ENCODE assay signal across 9 mouse cellular contexts in genomic region chr13:111397600-111398151, GRCm38 (mm10).
DNase-seq lines count a peak whose midpoint lies in the region; ATAC-seq and TF ChIP-seq lines count a peak whose summit lies in the region.
"Had no signal": no experiment of that assay in that cellular context is flagged by ENCODE, and none has a peak within 500 bp of the region (broad histone marks: within the 10 kb centered on the region; RNA-seq: fewer than 3 reads in every experiment).

No protein-coding gene starts in this region.

- TF ChIP-seq CTCF in kidney, postnatal 0 days (IDR thresholded peaks at IDR 0.05; ENCODE audit: low read depth), result no peak

- no peak overlapping the region for H3K4me3 ChIP-seq in kidney, postnatal 0 days (replicated peaks; ENCODE audit: low read depth, low read length)
- H3K4me3 ChIP-seq in embryonic facial prominence, embryonic 10.5 days, result no peak overlapping the region
- no peak overlapping the region for H3K4me3 ChIP-seq in liver, embryonic 12.5 days
- H3K4me3 ChIP-seq in midbrain, embryonic 14.5 days (replicated peaks; ENCODE audit: low read depth, low read length), result no peak overlapping the region
- H3K4me3 ChIP-seq: erythroblast, embryonic 14.5 days had no signal

- H3K9ac ChIP-seq in kidney, postnatal 0 days (ENCODE audit: low read depth, low read length), result no peak overlapping the region
- H3K9ac ChIP-seq in liver, embryonic 12.5 days, result no peak overlapping the region
- no peak overlapping the region for H3K9ac ChIP-seq in midbrain, embryonic 14.5 days (replicated peaks; ENCODE audit: low read length)

- no peaks in the 10 kb centered on the region for H3K36me3 ChIP-seq in kidney, postnatal 0 days (ENCODE audit: insufficient read depth, low read length)
- no peaks in the 10 kb centered on the region for H3K36me3 ChIP-seq in embryonic facial prominence, embryonic 10.5 days (replicated peaks)
- H3K36me3 ChIP-seq in liver, embryonic 12.5 days, result no peaks in the 10 kb centered on the region
- H3K36me3 ChIP-seq in midbrain, embryonic 14.5 days (ENCODE audit: control insufficient read depth, insufficient read depth, low read length), result no peaks in the 10 kb centered on the region

- peaks cover 11% of the 10 kb centered on the region; the same call in 1 of the 2 replicates for H3K4me1 ChIP-seq in kidney, postnatal 0 days (replicated peaks; ENCODE audit: insufficient read depth, low read length)
- H3K4me1 ChIP-seq in embryonic facial prominence, embryonic 10.5 days, result peaks cover 14% of the 10 kb centered on the region
- H3K4me1 ChIP-seq in liver, embryonic 12.5 days, result peaks cover 13% of the 10 kb centered on the region; the same call in 1 of the 2 replicates
- H3K4me1 ChIP-seq in midbrain, embryonic 14.5 days (ENCODE audit: control insufficient read depth, insufficient read depth, low read length), result no peaks in the 10 kb centered on the region

- no peaks in the 10 kb centered on the region for H3K9me3 ChIP-seq in kidney, postnatal 0 days (replicated peaks; ENCODE audit: low read length)
- no peaks in the 10 kb centered on the region for H3K9me3 ChIP-seq in embryonic facial prominence, embryonic 10.5 days
- no peaks in the 10 kb centered on the region for H3K9me3 ChIP-seq in liver, embryonic 12.5 days (replicated peaks)
- H3K9me3 ChIP-seq in midbrain, embryonic 14.5 days (ENCODE audit: control insufficient read depth, low read length), result no peaks in the 10 kb centered on the region

- H3K27ac ChIP-seq in kidney, postnatal 0 days, result no peak overlapping the region
- H3K27ac ChIP-seq in embryonic facial prominence, embryonic 10.5 days (replicated peaks), result no peak overlapping the region
- no peak overlapping the region for H3K27ac ChIP-seq in liver, embryonic 12.5 days
- H3K27ac ChIP-seq in midbrain, embryonic 14.5 days (replicated peaks; ENCODE audit: low read depth, low read length), result no peak overlapping the region

- peak; percentile 71 for ATAC-seq in kidney, postnatal 0 days (replicated peaks; ENCODE audit: low FRiP score, low read depth)
- ATAC-seq in liver, embryonic 12.5 days, result peak; percentile 81
- ATAC-seq in midbrain, embryonic 14.5 days (ENCODE audit: low FRiP score, low TSS enrichment), result no peak

- DNase-seq in kidney, postnatal 0 days (ENCODE audit: low spot score), result peak; percentile 54
- no peak for DNase-seq in kidney, postnatal 36 days
- DNase-seq in embryonic facial prominence, embryonic 10.5 days (ENCODE audit: low spot score), result peak; percentile 17
- peak; percentile 9 for DNase-seq in midbrain, embryonic 14.5 days
- DNase-seq in right cerebral cortex, adult 2 months (ENCODE audit: low spot score in 2 of 2), result no peak
- no peak for DNase-seq in urinary bladder, postnatal 25 days (ENCODE audit: low spot score)
- DNase-seq: left cerebral cortex, postnatal 4 days had no signal

- 21% methylated on average over 5 of the region's 5 CpGs for WGBS in kidney, postnatal 0 days
- WGBS in embryonic facial prominence, embryonic 10.5 days, result 37% methylated on average over 5 of the region's 5 CpGs
- 28% methylated on average over 5 of the region's 5 CpGs for WGBS in liver, embryonic 12.5 days (ENCODE audit: insufficient replicate concordance)
- 36% methylated on average over 5 of the region's 5 CpGs for WGBS in midbrain, embryonic 14.5 days

- no peaks in the 10 kb centered on the region for H3K27me3 ChIP-seq in kidney, postnatal 0 days (ENCODE audit: insufficient read depth, low read length)
- H3K27me3 ChIP-seq in embryonic facial prominence, embryonic 10.5 days (replicated peaks; ENCODE audit: low read depth, poor library complexity, severe bottlenecking), result no peaks in the 10 kb centered on the region
- H3K27me3 ChIP-seq in liver, embryonic 12.5 days (replicated peaks), result no peaks in the 10 kb centered on the region
- no peaks in the 10 kb centered on the region for H3K27me3 ChIP-seq in midbrain, embryonic 14.5 days (ENCODE audit: control insufficient read depth, insufficient read depth, low read length)

- H3K4me2 ChIP-seq in kidney, postnatal 0 days (ENCODE audit: low read length), result no peak overlapping the region
- peak overlapping the region; percentile 22 for H3K4me2 ChIP-seq in liver, embryonic 12.5 days
- no peak overlapping the region for H3K4me2 ChIP-seq in midbrain, embryonic 14.5 days (ENCODE audit: low read length)

Comparison
In these comparisons a context has a peak if more than half of its experiments do, and no peak if none do; other contexts are left out.
1. DNase-seq: peak in kidney, postnatal 0 days (single experiment), embryonic facial prominence, embryonic 10.5 days (single experiment) and midbrain, embryonic 14.5 days (single experiment); none in kidney, postnatal 36 days (0 of 2), right cerebral cortex, adult 2 months (0 of 2) and urinary bladder, postnatal 25 days (single experiment).